Mouse (Mus musculus) stomach, embryonic 16.5 days (tissue): ENCODE results near the gene Hipk4. TPM values are rescaled to one million over a fixed set of nuclear protein-coding genes. Genes with fewer than 3 reads are reported as not detected.

Experiments
- ATAC-seq: fragments of 200-750 bp; cut with Nextera tagmentation; 2 replicates; pipeline ENCODE4 v1.8.0; 2017; ENCODE audit warnings: moderate number of reproducible peaks, moderate TSS enrichment; ENCODE audit not compliant: insufficient read depth, low FRiP score
- H3K27ac ChIP-seq: fragments of 300-500 bp; sonication (generic); 2 replicates; pipeline ENCODE4 v1.5.1; 2014; ENCODE audit warnings: low read length
- H3K27me3 ChIP-seq: fragments of 300-500 bp; sonication (generic); 2 replicates; pipeline ENCODE4 v1.6.1; 2014; ENCODE audit warnings: low read length, control low read depth, mixed read lengths; ENCODE audit not compliant: control insufficient read depth, insufficient read depth
- H3K36me3 ChIP-seq: fragments of 300-500 bp; sonication (generic); 2 replicates; pipeline ENCODE4 v1.6.1; 2014; ENCODE audit warnings: low read length; ENCODE audit not compliant: control insufficient read depth, insufficient read depth
- H3K4me1 ChIP-seq: fragments of 300-500 bp; sonication (generic); 2 replicates; pipeline ENCODE4 v1.6.1; 2014; ENCODE audit warnings: low read length, control low read depth, mixed read lengths; ENCODE audit not compliant: control insufficient read depth, insufficient read depth
- H3K4me2 ChIP-seq: fragments of 300-500 bp; sonication (generic); 2 replicates; pipeline ENCODE4 v1.6.1; 2014; ENCODE audit warnings: low read depth, low read length, mixed read lengths
- H3K4me3 ChIP-seq: fragments of 300-500 bp; sonication (generic); replicated peaks from 2 replicates; pipeline ENCODE4 v1.5.1; 2014; ENCODE audit warnings: mild to moderate bottlenecking, low read length
- H3K9ac ChIP-seq: fragments of 300-500 bp; sonication (generic); 2 replicates; pipeline ENCODE4 v1.6.1; 2014; ENCODE audit warnings: low read length
- H3K9me3 ChIP-seq: fragments of 300-500 bp; sonication (generic); replicated peaks from 2 replicates; pipeline ENCODE4 v1.6.1; 2016; ENCODE audit warnings: low read length, control low read depth; ENCODE audit not compliant: control insufficient read depth
- WGBS: fragments of 180-500 bp; shearing (Covaris S2); extraction: QIAGEN DNeasy Blood & Tissue Kit; methylation state at CpG from one replicate; pipeline ENCODE4 v1.1.7; 2014; 5-methylcytosine and 5-hydroxymethylcytosine counted together
- polyA plus RNA-seq: library from polyadenylated mRNA; unstranded; fragments of >200 nt; fragmentation: Nextera tagmentation; extraction: Ambion mirVana; gene quantifications from 2 replicates; pipeline ENCODE4 v1.2.1, GENCODE M21; 2015

The Hipk4 gene
- 0.35 and 0.79 TPM in 2 replicates for polyA plus RNA-seq

DNA sequence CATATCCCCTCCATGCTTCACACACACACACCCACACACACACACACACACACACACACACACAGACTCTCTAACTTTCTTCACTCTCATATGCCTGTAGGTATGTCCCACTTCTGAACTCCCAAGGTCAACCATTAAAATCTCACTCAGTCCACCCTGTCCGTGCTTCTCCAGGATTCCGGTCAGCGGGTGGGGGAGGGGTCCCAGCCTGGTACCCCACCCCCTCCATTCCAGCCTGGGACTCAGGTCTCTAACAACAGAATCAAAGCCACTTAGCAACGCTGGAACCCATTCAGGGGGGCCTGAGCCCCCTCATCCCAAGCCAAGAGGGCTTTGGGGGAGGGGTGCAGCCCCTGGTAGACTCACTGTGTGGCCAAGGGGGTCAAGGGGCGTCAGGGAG lies at the start of gene Hipk4:
Gene Hipk4, plus strand, starts transcription at position 301 of the 400 bp plus-strand sequence.
- no peak for ATAC-seq
- H3K4me3 ChIP-seq: no peak within 1 kb of the TSS
- H3K4me1 ChIP-seq: no peaks in the 10 kb centered on the region
- no peaks in the 10 kb centered on the region for H3K27me3 ChIP-seq
- no peak within 1 kb of the TSS for H3K27ac ChIP-seq
- H3K9me3 ChIP-seq: 0 out of 2 replicates have a peak, but pooled peaks cover 5% of the 10 kb centered on the region
- WGBS: 48% methylated on average over 5 of the region's 5 CpGs
- H3K36me3 ChIP-seq: no peaks in the 10 kb centered on the region
- H3K4me2 ChIP-seq: no peak within 1 kb of the TSS
- H3K9ac ChIP-seq: no peak within 1 kb of the TSS

DNA sequence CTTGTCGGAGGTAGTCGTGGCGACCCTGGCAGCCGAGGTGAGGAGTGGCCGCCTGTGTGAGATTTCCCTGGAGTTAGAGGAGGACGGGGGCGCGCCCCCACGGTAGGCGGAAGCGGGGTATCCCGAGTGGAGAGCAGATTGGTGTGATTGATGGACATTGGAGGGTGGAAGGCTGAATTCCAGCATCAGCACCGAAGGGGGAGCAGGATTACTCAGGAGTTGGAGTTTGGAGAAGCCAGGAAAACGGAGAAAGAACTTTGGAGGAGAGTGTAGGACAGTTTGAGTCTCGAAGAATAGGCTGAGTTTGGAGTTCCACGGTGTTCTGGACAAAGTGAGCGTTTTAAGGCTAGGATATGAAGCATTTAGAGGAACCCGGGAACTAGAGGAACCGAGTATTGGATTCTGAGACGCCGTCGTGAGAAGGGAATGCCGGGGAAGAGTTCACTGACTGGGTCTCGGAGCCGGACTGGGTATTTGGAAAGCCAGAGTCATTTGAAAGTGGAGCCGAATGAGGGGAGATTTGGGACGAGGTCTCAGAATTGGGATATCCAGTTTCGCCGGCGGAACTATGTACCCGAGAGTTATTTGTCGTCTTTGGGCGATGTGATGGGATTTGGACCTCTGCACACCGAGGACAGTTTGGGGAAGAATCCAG lies 49.1 kb upstream of the Hipk4 start:
- WGBS: under 1% methylated on average over 34 of the region's 34 CpGs
- Histone ChIP-seq H3K27me3 (no peaks in the 10 kb centered on the region), H3K36me3 (peaks cover 10% of the 10 kb centered on the region), H3K27ac (peak overlapping the region; percentile 98), H3K4me3 (peak overlapping the region; percentile 79), H3K9ac (peak overlapping the region; percentile 83), H3K9me3 (no peaks in the 10 kb centered on the region), H3K4me2 (peak overlapping the region; percentile 65), H3K4me1 (peaks cover 10% of the 10 kb centered on the region)
- no peak for ATAC-seq

- Histone ChIP-seq H3K9ac (peak overlapping the region; percentile 83), H3K36me3 (peaks cover 10% of the 10 kb centered on the region), H3K27me3 (no peaks in the 10 kb centered on the region), H3K4me3 (peak overlapping the region; percentile 79), H3K9me3 (no peaks in the 10 kb centered on the region), H3K27ac (peak overlapping the region; percentile 98), H3K4me1 (peaks cover 10% of the 10 kb centered on the region), H3K4me2 (peak overlapping the region; percentile 65)
- ATAC-seq: peak; percentile 94
- WGBS: under 1% methylated on average over 23 of the region's 23 CpGs
These were observed 48.5 kb upstream of the Hipk4 start for GRCm38 (mm10) chr7:27474490-27474954.

GRCm38 (mm10) chr7:27475596-27475995 lies 47.5 kb upstream of the Hipk4 start:
- WGBS: 89% methylated on average over 2 of the region's 2 CpGs
- Histone ChIP-seq H3K4me1 (peaks cover 12% of the 10 kb centered on the region), H3K27me3 (no peaks in the 10 kb centered on the region), H3K4me2 (peak overlapping the region; percentile 54), H3K9ac (peak overlapping the region; percentile 46), H3K27ac (peak overlapping the region; percentile 98; the same call in 1 of the 2 replicates), H3K36me3 (peaks cover 10% of the 10 kb centered on the region), H3K9me3 (no peaks in the 10 kb centered on the region), H3K4me3 (peak overlapping the region; percentile 79; the same call in 1 of the 2 replicates)
- ATAC-seq: no peak

GRCm38 (mm10) chr7:27476098-27476635 lies 46.9 kb upstream of the Hipk4 start:
- Histone ChIP-seq H3K4me1 (peaks cover 17% of the 10 kb centered on the region), H3K4me3 (no peak overlapping the region), H3K9ac (peak overlapping the region; percentile 19; the same call in 1 of the 2 replicates), H3K4me2 (no peak overlapping the region), H3K27me3 (no peaks in the 10 kb centered on the region), H3K36me3 (peaks cover 10% of the 10 kb centered on the region), H3K9me3 (no peaks in the 10 kb centered on the region), H3K27ac (no peak overlapping the region)
- WGBS: 92% methylated on average over 14 of the region's 14 CpGs
- no peak for ATAC-seq

DNA sequence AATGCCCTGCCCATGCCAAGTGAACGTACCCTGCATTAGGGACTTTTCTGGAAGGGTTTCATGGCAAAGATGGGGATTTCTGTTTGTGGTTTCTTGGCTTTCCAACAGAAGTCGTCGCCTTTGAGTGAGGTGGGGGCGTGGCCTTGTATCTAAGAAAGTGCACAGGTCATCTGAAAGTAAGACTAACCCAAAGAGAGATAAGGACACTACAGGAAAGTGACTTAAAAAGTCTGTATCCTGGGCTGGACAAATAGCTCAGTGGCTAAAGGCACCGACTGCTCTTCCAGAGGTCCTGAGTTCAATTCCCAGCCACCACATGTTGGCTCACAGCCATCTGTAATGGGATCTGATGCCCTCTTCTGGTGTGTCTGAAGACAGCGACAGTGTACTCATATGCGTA lies 44.5 kb upstream of the Hipk4 start:
- peaks cover 10% of the 10 kb centered on the region for H3K36me3 ChIP-seq
- H3K4me3 ChIP-seq: no peak overlapping the region
- no peak overlapping the region for H3K4me2 ChIP-seq
- H3K9me3 ChIP-seq: no peaks in the 10 kb centered on the region
- H3K4me1 ChIP-seq: peaks cover 26% of the 10 kb centered on the region
- no peak for ATAC-seq
- H3K27me3 ChIP-seq: no peaks in the 10 kb centered on the region
- H3K27ac ChIP-seq: peak overlapping the region; percentile 48; the same call in 1 of the 2 replicates
- H3K9ac ChIP-seq: no peak overlapping the region
- 61% methylated on average over 7 of the region's 7 CpGs for WGBS

DNA sequence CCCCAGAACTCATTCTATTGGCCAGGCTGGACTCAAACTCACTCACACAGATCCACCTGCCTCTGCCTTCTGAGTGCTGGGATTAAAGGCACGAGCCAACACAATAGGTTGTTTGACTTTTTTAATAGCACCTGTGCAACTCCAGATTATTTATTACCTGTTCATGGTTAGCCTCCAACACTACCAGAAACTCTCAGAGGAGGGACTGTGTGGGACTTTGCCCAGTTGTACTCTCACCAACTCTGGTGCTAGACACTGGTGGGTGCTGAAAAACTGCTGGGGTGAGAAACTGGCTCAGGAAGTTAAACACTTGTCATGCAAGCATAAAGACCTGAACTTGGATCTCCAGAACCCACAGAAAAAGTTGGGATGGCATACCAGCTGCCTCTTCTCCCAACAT lies 43.3 kb upstream of the Hipk4 start:
- H3K9me3 ChIP-seq: no peaks in the 10 kb centered on the region
- peak overlapping the region; percentile 90; the same call in 1 of the 2 replicates for H3K27ac ChIP-seq
- ATAC-seq: no peak
- H3K9ac ChIP-seq: no peak overlapping the region
- peaks cover 10% of the 10 kb centered on the region for H3K36me3 ChIP-seq
- H3K27me3 ChIP-seq: no peaks in the 10 kb centered on the region
- H3K4me3 ChIP-seq: no peak overlapping the region
- H3K4me1 ChIP-seq: peaks cover 26% of the 10 kb centered on the region
- peak overlapping the region; percentile 64; the same call in 1 of the 2 replicates for H3K4me2 ChIP-seq
- whole genome bisulfite sequencing: 61% methylated on average over 1 of the region's 1 CpGs

- no peaks in the 10 kb centered on the region for H3K27me3 ChIP-seq
- H3K4me2 ChIP-seq: peak overlapping the region; percentile 64
- H3K4me1 ChIP-seq: peaks cover 26% of the 10 kb centered on the region
- no peaks in the 10 kb centered on the region for H3K9me3 ChIP-seq
- H3K36me3 ChIP-seq: peaks cover 10% of the 10 kb centered on the region
- 61% methylated on average over 3 of the region's 3 CpGs for WGBS
- ATAC-seq: no peak
- H3K27ac ChIP-seq: peak overlapping the region; percentile 90
- peak overlapping the region; percentile 41 for H3K4me3 ChIP-seq
- peak overlapping the region; percentile 75 for H3K9ac ChIP-seq
These were observed 42.6 kb upstream of the Hipk4 start for GRCm38 (mm10) chr7:27480506-27480905.

- ATAC-seq: no peak
- peak overlapping the region; percentile 75 for H3K9ac ChIP-seq
- peaks cover 10% of the 10 kb centered on the region for H3K36me3 ChIP-seq
- 7% methylated on average over 11 of the region's 11 CpGs for WGBS
- H3K9me3 ChIP-seq: no peaks in the 10 kb centered on the region
- H3K4me1 ChIP-seq: peaks cover 26% of the 10 kb centered on the region
- H3K4me2 ChIP-seq: peak overlapping the region; percentile 64
- H3K27ac ChIP-seq: peak overlapping the region; percentile 90
- peak overlapping the region; percentile 41 for H3K4me3 ChIP-seq
- no peaks in the 10 kb centered on the region for H3K27me3 ChIP-seq
These were observed 42.0 kb upstream of the Hipk4 start for GRCm38 (mm10) chr7:27480927-27481626.
